Mouse (Mus musculus) forebrain, postnatal 0 days (tissue): ENCODE results near the gene Serpine2. TPM values are rescaled to one million over a fixed set of nuclear protein-coding genes. Genes with fewer than 3 reads are reported as not detected.
A peak's percentile ranks its signal among the peaks of the same experiment; 100 is the strongest.

ENCODE experiments used
- ATAC-seq: fragments of 200-750 bp; cut with Nextera tagmentation; 2 replicates; pipeline ENCODE4 v1.8.0; 2017; ENCODE audit warnings: mild to moderate bottlenecking, moderate library complexity
- DNase-seq: peaks from one replicate; pipeline ENCODE4 v3.0.0-alpha.2; 2015
- H3K27ac ChIP-seq: fragments of 300-500 bp; sonication (generic); 2 replicates; pipeline ENCODE4 v1.5.1; 2014; ENCODE audit warnings: low read depth, mild to moderate bottlenecking, antibody characterized with exemption, low read length, moderate library complexity, mixed read lengths
- H3K27me3 ChIP-seq: fragments of 300-500 bp; sonication (generic); 2 replicates; pipeline ENCODE4 v1.6.1; 2014; ENCODE audit warnings: mild to moderate bottlenecking, low read length, mixed read lengths; ENCODE audit not compliant: insufficient read depth
- H3K36me3 ChIP-seq: fragments of 300-500 bp; sonication (generic); 2 replicates; pipeline ENCODE4 v1.6.1; 2014; ENCODE audit warnings: mild to moderate bottlenecking, moderate library complexity; ENCODE audit not compliant: insufficient read depth
- H3K4me1 ChIP-seq: fragments of 300-500 bp; sonication (generic); 2 replicates; pipeline ENCODE4 v1.6.1; 2014; ENCODE audit warnings: antibody characterized with exemption; ENCODE audit not compliant: insufficient read depth
- H3K4me2 ChIP-seq: fragments of 300-500 bp; sonication (generic); 2 replicates; pipeline ENCODE4 v1.6.1; 2014; ENCODE audit warnings: low read depth, mild to moderate bottlenecking, moderate library complexity
- H3K4me3 ChIP-seq: fragments of 300-500 bp; sonication (generic); 2 replicates; pipeline ENCODE4 v1.5.1; 2014; ENCODE audit warnings: low read depth, low read length, mixed read lengths
- H3K9ac ChIP-seq: fragments of 300-500 bp; sonication (generic); 2 replicates; pipeline ENCODE4 v1.6.1; 2014; ENCODE audit warnings: mild to moderate bottlenecking
- H3K9me3 ChIP-seq: fragments of 300-500 bp; sonication (generic); 2 replicates; pipeline ENCODE4 v1.6.1; 2016; ENCODE audit warnings: low read length
- CTCF ChIP-seq: sonication (generic); IDR thresholded peaks from 2 replicates; pipeline ENCODE4 v1.5.1; 2016; ENCODE audit warnings: antibody characterized with exemption, control low read depth, low read depth
- WGBS: fragments of 180-500 bp; shearing (Covaris S2); extraction: QIAGEN DNeasy Blood & Tissue Kit; methylation state at CpG from one replicate; pipeline ENCODE4 v1.1.7; 2014; 5-methylcytosine and 5-hydroxymethylcytosine counted together
- polyA plus RNA-seq: library from polyadenylated mRNA; unstranded; fragments of >200 nt; fragmentation: Nextera tagmentation; extraction: Ambion mirVana; gene quantifications from 2 replicates; pipeline ENCODE4 v1.2.1, GENCODE M21; 2015
- total RNA-seq: library from RNA; depleted of rRNA; stranded (reverse); fragments of >200 nt; gene quantifications from 2 replicates; pipeline ENCODE4 v1.2.3, GENCODE M21; 2014

Gene Serpine2
- total and polyA plus RNA-seq, 2 experiments from 2014 or later, result 138 to 210 TPM

DNA sequence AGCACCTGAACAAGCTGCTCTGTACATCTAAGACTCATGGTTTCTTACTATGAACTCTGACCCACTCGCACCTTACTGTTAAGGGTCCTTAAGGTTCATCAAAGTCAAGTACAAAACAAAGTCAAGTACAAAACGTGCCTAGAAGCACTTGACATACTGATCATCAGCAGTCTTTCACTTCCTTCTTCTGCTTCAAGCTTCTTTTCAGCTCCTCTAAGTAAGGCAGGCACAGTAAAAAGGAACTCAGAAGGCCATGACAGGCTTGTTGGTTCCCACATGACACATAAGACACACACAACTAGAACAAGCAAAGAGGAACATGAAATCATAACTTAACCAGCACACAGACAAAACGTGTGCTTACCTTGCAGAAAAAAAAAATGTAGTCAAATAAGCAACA is 12.3 kb downstream of the Serpine2 start:
- no peak overlapping the region for H3K4me3 ChIP-seq
- H3K27ac ChIP-seq, result no peak overlapping the region
- no peaks in the 10 kb centered on the region for H3K36me3 ChIP-seq
- ATAC-seq, result no peak
- WGBS, result 84% methylated on average over 3 of the region's 3 CpGs
- no peak for DNase-seq
- H3K27me3 ChIP-seq, result no peaks in the 10 kb centered on the region
- no peak for TF ChIP-seq CTCF
- H3K9me3 ChIP-seq, result no peaks in the 10 kb centered on the region
- H3K4me1 ChIP-seq, result no peaks in the 10 kb centered on the region
- H3K9ac ChIP-seq, result no peak overlapping the region
- H3K4me2 ChIP-seq, result no peak overlapping the region

DNA sequence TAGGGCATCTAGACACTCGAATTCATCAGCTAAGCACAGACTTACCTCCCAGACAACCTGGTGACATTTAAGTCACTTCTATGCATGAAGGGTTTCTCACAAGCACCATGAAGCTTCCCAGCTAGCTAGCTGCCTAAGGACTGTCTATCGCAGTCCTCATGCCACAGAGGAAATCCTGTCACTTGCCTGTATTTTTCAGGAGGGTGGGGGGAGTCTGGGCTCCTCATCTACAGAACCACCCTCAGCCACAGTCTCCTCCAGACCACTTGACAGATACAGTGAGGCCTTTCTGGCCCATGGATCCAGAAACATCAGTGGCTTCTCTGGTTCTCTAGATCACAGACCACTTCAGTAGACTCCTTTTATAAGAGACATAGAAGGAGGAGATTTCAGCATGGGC is 14.1 kb downstream of the Serpine2 start:
- Histone ChIP-seq H3K4me2 (no peak overlapping the region), H3K4me1 (no peaks in the 10 kb centered on the region), H3K9me3 (no peaks in the 10 kb centered on the region), H3K4me3 (no peak overlapping the region), H3K27me3 (no peaks in the 10 kb centered on the region), H3K9ac (no peak overlapping the region), H3K36me3 (no peaks in the 10 kb centered on the region), H3K27ac (no peak overlapping the region)
- no peak for DNase-seq
- TF ChIP-seq CTCF, result no peak
- 85% methylated on average over 2 of the region's 2 CpGs for WGBS
- no peak for ATAC-seq

DNA sequence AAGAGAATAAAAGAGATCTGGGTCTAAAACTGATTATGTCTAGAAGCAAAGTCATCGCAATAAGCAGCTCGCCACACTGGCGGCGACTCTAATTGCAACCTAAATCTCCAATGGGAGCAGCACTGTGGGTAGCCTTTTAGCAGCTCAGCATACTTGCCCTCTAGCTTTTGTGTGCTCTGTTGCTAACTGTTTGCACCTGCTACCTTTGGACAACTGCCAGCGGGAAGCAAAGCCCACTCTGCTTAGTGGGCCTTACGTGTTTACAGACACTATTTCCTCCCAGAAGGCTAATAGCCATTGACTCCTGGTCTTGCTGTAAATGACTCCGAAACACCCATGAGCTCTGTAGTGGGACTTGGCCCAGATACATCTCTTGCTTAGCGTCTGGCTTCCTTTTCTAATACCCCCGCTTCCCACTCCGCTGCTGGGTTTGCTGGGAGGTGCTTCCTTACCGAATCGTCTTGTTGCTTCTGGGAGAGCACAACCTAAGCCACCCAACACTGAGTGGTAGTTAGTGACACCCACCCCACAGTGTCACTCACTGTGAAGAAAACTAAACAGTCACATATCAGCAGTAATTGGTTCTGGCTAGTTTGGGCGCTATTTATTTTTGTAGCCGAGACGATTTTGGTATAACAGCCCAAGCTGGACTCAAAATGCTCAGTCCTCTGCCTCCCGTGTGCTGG is 28.1 kb downstream of the Serpine2 start:
- H3K4me1 ChIP-seq, result no peaks in the 10 kb centered on the region
- no peaks in the 10 kb centered on the region for H3K9me3 ChIP-seq
- WGBS, result 33% methylated on average over 16 of the region's 16 CpGs
- ATAC-seq (peak; percentile 83), DNase-seq (peak; percentile 58)
- no peaks in the 10 kb centered on the region for H3K36me3 ChIP-seq
- no peak for TF ChIP-seq CTCF
- no peaks in the 10 kb centered on the region for H3K27me3 ChIP-seq
- no peak overlapping the region for H3K4me3 ChIP-seq
- H3K9ac ChIP-seq, result no peak overlapping the region
- H3K4me2 ChIP-seq, result no peak overlapping the region
- H3K27ac ChIP-seq, result no peak overlapping the region

DNA sequence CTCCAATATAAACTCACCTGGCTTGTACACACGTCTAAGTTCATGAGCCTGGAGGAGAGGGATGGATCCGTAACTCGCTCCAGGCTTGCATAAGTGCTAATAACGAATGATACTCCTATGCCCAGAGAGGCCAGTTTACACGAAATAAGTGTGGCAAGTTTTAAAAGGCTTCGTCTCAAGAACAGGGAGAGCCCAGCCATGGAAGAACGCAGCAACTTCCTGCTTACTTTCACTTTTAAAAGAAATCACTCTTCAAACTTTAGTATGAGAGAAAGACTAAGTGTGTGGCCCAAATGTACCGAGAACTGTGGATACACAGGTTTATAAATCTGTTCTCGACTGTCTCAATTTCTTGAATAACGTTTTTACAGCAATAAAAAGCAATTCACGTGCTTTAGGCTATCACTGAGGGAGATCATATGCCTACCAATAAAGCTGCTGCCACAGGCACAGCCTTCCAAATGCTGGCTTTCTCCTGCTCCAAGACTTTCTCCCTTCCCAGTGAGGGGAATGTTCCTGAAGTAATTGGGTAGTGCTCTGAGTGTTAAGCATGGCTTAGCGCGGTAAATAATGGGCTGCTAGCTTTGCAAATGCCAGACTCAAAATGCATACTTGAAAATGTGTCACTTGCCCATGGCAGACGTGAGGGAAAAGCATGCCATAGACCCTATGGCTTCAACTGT is 36.9 kb downstream of the Serpine2 start:
- DNase-seq, result peak; percentile 38
- H3K4me3 ChIP-seq, result no peak overlapping the region
- H3K9me3 ChIP-seq, result no peaks in the 10 kb centered on the region
- ATAC-seq, result peak; percentile 76
- H3K4me1 ChIP-seq, result no peaks in the 10 kb centered on the region
- H3K4me2 ChIP-seq, result no peak overlapping the region
- no peak for TF ChIP-seq CTCF
- no peaks in the 10 kb centered on the region for H3K27me3 ChIP-seq
- 58% methylated on average over 14 of the region's 14 CpGs for WGBS
- no peaks in the 10 kb centered on the region for H3K36me3 ChIP-seq
- H3K27ac ChIP-seq, result 0 out of 2 replicates have a peak overlapping the region, but pooled peaks have one; percentile 35
- no peak overlapping the region for H3K9ac ChIP-seq

DNA sequence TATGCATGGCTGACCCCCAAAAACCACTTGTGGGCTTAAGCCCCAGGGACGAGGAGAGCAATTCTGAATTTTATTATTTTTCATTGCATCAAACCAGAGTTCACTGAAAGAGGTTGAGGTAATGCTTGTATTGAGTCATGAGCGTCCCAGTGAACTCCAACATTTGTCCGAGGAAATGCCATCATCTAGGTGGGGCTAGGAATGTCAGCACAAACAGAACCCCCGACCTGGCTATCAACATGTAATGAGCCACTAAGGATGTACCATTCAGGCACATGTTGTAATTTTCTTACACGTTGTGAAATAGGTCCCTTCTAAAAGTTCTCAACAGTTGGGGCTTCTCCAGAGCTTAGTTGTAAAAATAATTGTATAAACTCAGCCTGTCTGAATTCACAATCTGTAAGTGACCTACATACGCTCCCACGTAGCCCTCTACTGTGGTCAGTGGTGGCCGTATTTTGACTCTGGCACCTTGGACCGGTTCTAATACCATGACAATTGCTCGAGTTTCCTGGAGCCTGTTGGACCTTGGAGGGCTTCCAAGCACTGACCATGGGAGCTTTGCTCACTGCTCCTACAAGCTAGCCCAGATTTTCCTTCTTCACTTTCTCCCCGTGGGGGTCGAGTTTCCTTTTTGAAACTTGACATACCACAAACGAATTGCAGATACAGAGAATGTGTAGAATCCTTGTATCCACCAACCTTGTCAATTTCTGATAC is 38.0 kb downstream of the Serpine2 start:
- peak; percentile 29; the same call in 1 of the 2 replicates for ATAC-seq
- no peak overlapping the region for H3K4me2 ChIP-seq
- TF ChIP-seq CTCF, result no peak
- no peaks in the 10 kb centered on the region for H3K9me3 ChIP-seq
- no peaks in the 10 kb centered on the region for H3K4me1 ChIP-seq
- H3K27me3 ChIP-seq, result no peaks in the 10 kb centered on the region
- no peak for DNase-seq
- no peak overlapping the region for H3K27ac ChIP-seq
- H3K9ac ChIP-seq, result no peak overlapping the region
- no peaks in the 10 kb centered on the region for H3K36me3 ChIP-seq
- WGBS, result 73% methylated on average over 13 of the region's 13 CpGs
- H3K4me3 ChIP-seq, result no peak overlapping the region

DNA sequence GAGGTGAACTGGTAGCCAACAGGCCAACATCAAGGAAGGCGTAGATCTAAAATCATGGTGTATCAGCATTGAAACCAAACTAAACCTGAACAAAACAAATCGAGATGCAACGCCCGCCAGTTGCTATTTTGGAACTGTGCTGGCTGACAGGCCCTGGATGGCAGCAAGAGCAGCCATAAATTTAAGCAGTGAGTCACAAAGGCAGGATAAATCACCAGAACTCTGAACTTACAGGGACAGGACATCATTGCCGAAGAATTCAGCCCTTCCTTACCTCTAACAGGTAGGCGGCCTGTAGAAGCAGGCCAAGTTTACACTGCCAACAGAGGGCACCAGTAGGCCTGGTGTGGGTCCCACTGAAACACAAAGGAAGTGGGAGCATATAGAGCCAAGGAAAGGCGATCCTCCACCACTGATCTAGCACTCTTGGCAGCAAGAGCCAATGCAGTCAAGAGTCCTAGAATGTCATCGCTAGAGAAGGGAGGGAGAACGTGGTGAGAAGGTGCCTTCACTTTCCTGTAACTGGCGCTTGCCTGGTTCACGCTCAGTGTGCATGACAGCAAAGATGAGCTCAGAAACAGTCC is 41.6 kb downstream of the Serpine2 start:
- H3K9me3 ChIP-seq, result no peaks in the 10 kb centered on the region
- H3K9ac ChIP-seq, result no peak overlapping the region
- no peak overlapping the region for H3K4me2 ChIP-seq
- H3K36me3 ChIP-seq, result no peaks in the 10 kb centered on the region; the same call in 1 of the 2 replicates
- H3K4me1 ChIP-seq, result no peaks in the 10 kb centered on the region
- DNase-seq (no peak), ATAC-seq (no peak)
- no peaks in the 10 kb centered on the region for H3K27me3 ChIP-seq
- 89% methylated on average over 11 of the region's 11 CpGs for WGBS
- TF ChIP-seq CTCF, result no peak; the same call in 1 of the 2 replicates
- H3K4me3 ChIP-seq, result no peak overlapping the region
- no peak overlapping the region for H3K27ac ChIP-seq
